Comparison of ENCODE assay signal across 11 mouse cellular contexts in genomic region chr2:132741862-132742347, GRCm38 (mm10). TPM values are rescaled to one million over a fixed set of nuclear protein-coding genes. Genes with fewer than 3 reads are reported as not detected.
DNase-seq lines count a peak whose midpoint lies in the region; ATAC-seq lines count a peak whose summit lies in the region.
"Had no signal": no experiment of that assay in that cellular context is flagged by ENCODE, and none has a peak within 500 bp of the region (broad histone marks: within the 10 kb centered on the region; RNA-seq: fewer than 3 reads in every experiment).

No protein-coding gene starts in this region.

- H3K4me2 ChIP-seq in kidney, embryonic 14.5 days (replicated peaks; ENCODE audit: low read depth, low read length), result no peak overlapping the region
- no peak overlapping the region for H3K4me2 ChIP-seq in forebrain, embryonic 13.5 days
- no peak overlapping the region for H3K4me2 ChIP-seq in neural tube, embryonic 12.5 days (replicated peaks)
- H3K4me2 ChIP-seq in liver, embryonic 11.5 days, result no peak overlapping the region
- H3K4me2 ChIP-seq: embryonic facial prominence, embryonic 12.5 days; lung, embryonic 15.5 days had no signal

- no peaks in the 10 kb centered on the region for H3K4me1 ChIP-seq in kidney, embryonic 14.5 days (ENCODE audit: control insufficient read depth, insufficient read depth, low read length)
- peaks cover 12% of the 10 kb centered on the region for H3K4me1 ChIP-seq in forebrain, embryonic 13.5 days
- no peaks in the 10 kb centered on the region for H3K4me1 ChIP-seq in neural tube, embryonic 12.5 days
- no peaks in the 10 kb centered on the region for H3K4me1 ChIP-seq in liver, embryonic 11.5 days (replicated peaks; ENCODE audit: control insufficient read depth, insufficient read depth, low read length)
- H3K4me1 ChIP-seq: embryonic facial prominence, embryonic 12.5 days; lung, embryonic 15.5 days had no signal

- no peaks in the 10 kb centered on the region for H3K36me3 ChIP-seq in kidney, embryonic 14.5 days (ENCODE audit: control insufficient read depth, insufficient read depth, low read length)
- H3K36me3 ChIP-seq in forebrain, embryonic 13.5 days (ENCODE audit: poor library complexity, severe bottlenecking), result no peaks in the 10 kb centered on the region
- no peaks in the 10 kb centered on the region for H3K36me3 ChIP-seq in neural tube, embryonic 12.5 days
- no peaks in the 10 kb centered on the region for H3K36me3 ChIP-seq in liver, embryonic 11.5 days (ENCODE audit: control insufficient read depth, insufficient read depth, low read length)
- H3K36me3 ChIP-seq: embryonic facial prominence, embryonic 12.5 days; lung, embryonic 15.5 days had no signal

- no peaks in the 10 kb centered on the region for H3K9me3 ChIP-seq in kidney, embryonic 14.5 days (ENCODE audit: control insufficient read depth, low read length)
- no peaks in the 10 kb centered on the region for H3K9me3 ChIP-seq in forebrain, embryonic 13.5 days (replicated peaks)
- no peaks in the 10 kb centered on the region for H3K9me3 ChIP-seq in neural tube, embryonic 12.5 days
- no peaks in the 10 kb centered on the region for H3K9me3 ChIP-seq in liver, embryonic 11.5 days (ENCODE audit: control insufficient read depth, low read length)
- H3K9me3 ChIP-seq: embryonic facial prominence, embryonic 12.5 days; lung, embryonic 15.5 days had no signal

- ATAC-seq in kidney, embryonic 14.5 days (ENCODE audit: low FRiP score, low TSS enrichment), result no peak
- peak; percentile 48; the same call in 1 of the 2 replicates for ATAC-seq in forebrain, embryonic 13.5 days
- ATAC-seq in neural tube, embryonic 12.5 days (ENCODE audit: low FRiP score, low read depth), result 0 out of 2 replicates have a peak, but pooled peaks have one; percentile 25
- no peak for ATAC-seq in liver, embryonic 11.5 days (replicated peaks; ENCODE audit: low FRiP score)

- 59% methylated on average over 8 of the region's 8 CpGs for WGBS in kidney, embryonic 14.5 days
- WGBS in forebrain, embryonic 13.5 days, result 47% methylated on average over 8 of the region's 8 CpGs
- WGBS in neural tube, embryonic 12.5 days, result 64% methylated on average over 8 of the region's 8 CpGs
- WGBS in liver, embryonic 11.5 days, result 73% methylated on average over 8 of the region's 8 CpGs

- H3K9ac ChIP-seq in kidney, embryonic 14.5 days (ENCODE audit: low read depth, low read length), result no peak overlapping the region
- no peak overlapping the region for H3K9ac ChIP-seq in forebrain, embryonic 13.5 days
- H3K9ac ChIP-seq in neural tube, embryonic 12.5 days, result no peak overlapping the region
- H3K9ac ChIP-seq in liver, embryonic 11.5 days (ENCODE audit: low read depth, low read length), result no peak overlapping the region
- H3K9ac ChIP-seq: embryonic facial prominence, embryonic 12.5 days; lung, embryonic 15.5 days had no signal

- H3K27me3 ChIP-seq in kidney, embryonic 14.5 days (ENCODE audit: control insufficient read depth, insufficient read depth, low read length), result no peaks in the 10 kb centered on the region
- H3K27me3 ChIP-seq in forebrain, embryonic 13.5 days, result no peaks in the 10 kb centered on the region
- H3K27me3 ChIP-seq in neural tube, embryonic 12.5 days (replicated peaks), result no peaks in the 10 kb centered on the region
- H3K27me3 ChIP-seq in liver, embryonic 11.5 days (replicated peaks; ENCODE audit: control insufficient read depth, insufficient read depth, low read length), result no peaks in the 10 kb centered on the region
- H3K27me3 ChIP-seq: embryonic facial prominence, embryonic 12.5 days; lung, embryonic 15.5 days had no signal

- H3K4me3 ChIP-seq in kidney, embryonic 14.5 days (ENCODE audit: low read length), result no peak overlapping the region
- no peak overlapping the region for H3K4me3 ChIP-seq in forebrain, embryonic 13.5 days
- H3K4me3 ChIP-seq in neural tube, embryonic 12.5 days, result no peak overlapping the region
- no peak overlapping the region for H3K4me3 ChIP-seq in liver, embryonic 11.5 days (ENCODE audit: low read depth, low read length)
- H3K4me3 ChIP-seq: embryonic facial prominence, embryonic 12.5 days; lung, embryonic 15.5 days had no signal

- no peak overlapping the region for H3K27ac ChIP-seq in kidney, embryonic 14.5 days (ENCODE audit: low read depth, low read length)
- no peak overlapping the region for H3K27ac ChIP-seq in forebrain, embryonic 13.5 days
- no peak overlapping the region for H3K27ac ChIP-seq in neural tube, embryonic 12.5 days
- no peak overlapping the region for H3K27ac ChIP-seq in liver, embryonic 11.5 days (ENCODE audit: low read depth, low read length)
- H3K27ac ChIP-seq: embryonic facial prominence, embryonic 12.5 days; lung, embryonic 15.5 days had no signal

- DNase-seq in kidney, adult 18-20 months, result peak; percentile 20
- DNase-seq in kidney, postnatal 14 days, result peak; percentile 34
- DNase-seq in thymus, postnatal 10 days (ENCODE audit: low spot score in 2 of 2), result no peak
- DNase-seq in liver, embryonic 11.5 days (ENCODE audit: low spot score), result no peak
- DNase-seq in cerebellum, postnatal 10 days, result no peak
- DNase-seq: heart, postnatal 14 days had no signal

RNA-seq across cellular contexts. Expression of gene Chgb, which starts 39.2 kb away (rescaled TPM):
- 0.13 and 0.32 TPM in 2 replicates for polyA plus RNA-seq in kidney, embryonic 14.5 days (2014; fragmentation: Nextera tagmentation; extraction: Ambion mirVana)
- 23.5 and 27.1 TPM in 2 replicates for polyA plus RNA-seq in forebrain, embryonic 13.5 days (2015; fragmentation: Nextera tagmentation; extraction: Ambion mirVana)
- 32.9 and 37.9 TPM in 2 replicates for polyA plus RNA-seq in neural tube, embryonic 12.5 days (2016; fragmentation: Nextera tagmentation; extraction: Ambion mirVana)
- polyA plus RNA-seq in liver, embryonic 11.5 days (2014; fragmentation: Nextera tagmentation; extraction: Ambion mirVana), result 0.10 and 0.34 TPM in 2 replicates

RNA-seq across cellular contexts. Expression of gene Shld1, which starts 55.2 kb away (rescaled TPM):
- 17.3 and 18.2 TPM in 2 replicates for polyA plus RNA-seq in kidney, embryonic 14.5 days (2014; fragmentation: Nextera tagmentation; extraction: Ambion mirVana)
- polyA plus RNA-seq in forebrain, embryonic 13.5 days (2015; fragmentation: Nextera tagmentation; extraction: Ambion mirVana), result 21.7 and 23.6 TPM in 2 replicates
- polyA plus RNA-seq in neural tube, embryonic 12.5 days (2016; fragmentation: Nextera tagmentation; extraction: Ambion mirVana), result 20.4 and 21.4 TPM in 2 replicates
- 14.1 and 14.9 TPM in 2 replicates for polyA plus RNA-seq in liver, embryonic 11.5 days (2014; fragmentation: Nextera tagmentation; extraction: Ambion mirVana)

Comparison
In these comparisons a context has a peak if more than half of its experiments do, and no peak if none do; other contexts are left out.
1. DNase-seq: peak in kidney, adult 18-20 months (single experiment) and kidney, postnatal 14 days (single experiment); none in thymus, postnatal 10 days (0 of 2), liver, embryonic 11.5 days (single experiment) and cerebellum, postnatal 10 days (0 of 2).
2. ATAC-seq: peak in forebrain, embryonic 13.5 days (single experiment) and neural tube, embryonic 12.5 days (single experiment); none in kidney, embryonic 14.5 days (single experiment) and liver, embryonic 11.5 days (single experiment).
3. RNA of gene Chgb, which starts 39.2 kb away (polyA plus RNA-seq): 32.9 to 37.9 TPM in neural tube, embryonic 12.5 days and 23.5 to 27.1 TPM in forebrain, embryonic 13.5 days; 0.13 to 0.32 TPM in kidney, embryonic 14.5 days and 0.10 to 0.34 TPM in liver, embryonic 11.5 days; every median in the first group is over 10 times any median in the second.